Mouse (Mus musculus) thymus, adult 2 months (tissue): ENCODE measurements around the gene Lgalsl.

Source experiments
- CTCF ChIP-seq: fragments of 200-500 bp; IDR thresholded peaks from 2 replicates; pipeline ENCODE4 v1.5.1; 2012; ENCODE audit warnings: mild to moderate bottlenecking, control low read depth, low read length, moderate library complexity, borderline replicate concordance; ENCODE audit not compliant: control insufficient read depth, poor library complexity, insufficient read depth; ENCODE audit errors: extremely low read depth
- POLR2A ChIP-seq: fragments of 200-500 bp; IDR thresholded peaks from 2 replicates; pipeline ENCODE4 v1.6.1; 2012; ENCODE audit warnings: mild to moderate bottlenecking, low read length, control low read depth, moderate library complexity; ENCODE audit not compliant: control insufficient read depth, poor library complexity, insufficient read depth; ENCODE audit errors: extremely low read depth

GRCm38 (mm10) chr11:20783467-20783866 lies 47.4 kb downstream of the Lgalsl start:
- TF ChIP-seq CTCF, result no peak
- TF ChIP-seq POLR2A, result no peak
